Mouse (Mus musculus): ENCODE measurements around the gene Hap1.

Hap1 gene

GRCm38 (mm10) chr11:100318529-100319451, 37.1 kb downstream of the Hap1 start:
- CTCF ChIA-PET = no interaction called here

DNA sequence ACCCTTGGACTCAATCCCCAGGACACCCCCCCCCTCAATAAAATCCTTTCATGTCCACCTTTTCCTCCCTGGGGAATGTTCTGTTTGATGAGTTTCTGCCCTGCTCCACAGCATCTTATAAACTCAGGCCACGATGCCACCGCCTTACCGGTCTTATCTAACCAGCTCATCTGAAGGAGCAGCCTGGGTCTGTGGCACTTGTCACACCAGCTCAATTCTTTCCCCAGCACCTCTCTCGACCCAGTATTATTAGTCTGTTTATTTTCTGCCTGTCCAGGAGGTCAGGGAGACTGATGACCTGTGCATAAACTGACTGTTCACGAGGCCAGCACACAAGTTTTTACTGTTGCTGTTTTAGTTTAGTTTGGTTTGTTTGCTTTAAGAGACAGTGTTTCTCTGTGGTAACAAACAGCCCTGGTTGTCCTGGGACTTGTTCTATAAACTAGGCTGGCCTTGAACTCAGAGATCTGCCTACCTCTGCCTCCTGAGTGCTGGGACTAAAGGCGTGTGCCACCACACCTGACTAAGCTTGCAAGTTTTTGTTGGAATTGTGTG, 38.0 kb downstream of the Hap1 start:
- CTCF ChIA-PET = interaction anchor here (0.7 kb wide), 1 partner anchor 949 kb away, joined by 5 read pairs; no protein-coding TSS in a partner anchor

DNA sequence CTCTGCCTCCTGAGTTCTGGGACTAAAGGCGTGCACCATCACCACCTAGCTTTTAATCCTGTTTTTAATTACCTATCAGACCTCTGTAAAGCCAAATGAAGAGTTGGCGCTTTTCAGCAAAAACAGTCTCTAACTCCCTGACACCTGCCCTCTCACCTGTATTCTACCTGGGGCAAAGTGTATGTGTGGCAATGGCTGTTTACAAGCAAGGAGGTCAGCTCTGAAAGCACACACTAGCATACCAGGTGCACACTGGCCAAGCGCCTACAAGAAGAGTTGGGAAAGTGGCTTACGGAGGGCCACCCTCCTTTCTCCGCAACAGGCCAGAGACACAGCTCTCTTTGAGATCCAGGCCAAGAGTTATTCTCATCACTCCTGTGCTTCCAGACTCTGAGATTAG, 40.5 kb downstream of the Hap1 start:
- CTCF ChIA-PET = no interaction called here

GRCm38 (mm10) chr11:100313424-100313823, 42.5 kb downstream of the Hap1 start:
- CTCF ChIA-PET = no interaction called here

GRCm38 (mm10) chr11:100312096-100312679, 43.7 kb downstream of the Hap1 start:
- CTCF ChIA-PET = interaction anchor here (1.0 kb wide), 1 partner anchor 9 kb away, joined by 3 read pairs; no protein-coding TSS in a partner anchor

DNA sequence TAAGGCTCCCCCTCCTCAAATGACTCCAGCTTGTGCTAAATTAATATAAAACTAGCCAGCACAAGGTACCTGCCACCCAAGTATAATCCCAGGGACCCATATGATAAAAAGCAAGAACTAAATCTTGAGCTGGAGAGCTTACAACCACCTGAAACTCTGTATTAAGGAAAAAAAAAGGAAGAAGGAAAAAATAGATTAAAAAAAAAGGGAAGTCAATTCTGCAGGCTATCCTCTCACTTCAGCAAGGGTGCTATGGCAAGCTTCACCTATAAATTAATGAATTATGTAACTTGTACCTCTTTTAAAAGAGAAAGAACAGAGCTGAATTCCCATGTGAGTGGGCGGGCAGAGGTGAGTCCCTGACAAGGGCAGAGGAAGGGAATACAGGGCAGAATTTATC, 44.3 kb downstream of the Hap1 start:
- CTCF ChIA-PET = interaction anchor here (0.7 to 1.0 kb wide), 2 partner anchors 9 to 48 kb away, joined by 3 read pairs; no protein-coding TSS in a partner anchor

DNA sequence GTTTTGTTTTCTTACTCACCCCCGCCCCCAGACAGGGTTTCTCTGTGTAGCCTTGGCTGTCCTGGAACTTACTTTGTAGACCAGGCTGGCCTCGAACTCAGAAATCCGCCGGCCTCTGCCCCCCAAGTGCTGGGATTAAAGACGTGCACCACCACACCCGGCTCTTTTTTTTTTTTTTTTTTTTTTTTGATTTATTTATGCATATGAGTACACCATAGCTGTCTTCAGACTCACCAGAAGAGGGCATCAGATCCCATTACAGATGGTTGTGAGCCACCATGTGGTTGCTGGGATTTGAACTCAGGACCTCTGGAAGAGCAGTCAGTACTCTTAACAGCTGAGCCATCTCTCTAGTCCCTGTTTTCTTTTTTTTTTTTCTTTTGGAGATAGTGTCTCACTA, 47.3 kb downstream of the Hap1 start:
- CTCF ChIA-PET = interaction anchor here (0.6 kb wide), 1 partner anchor 10 kb away, joined by 7 read pairs; no protein-coding TSS in a partner anchor

GRCm38 (mm10) chr11:100307900-100308299, 48.0 kb downstream of the Hap1 start:
- CTCF ChIA-PET = no interaction called here

DNA sequence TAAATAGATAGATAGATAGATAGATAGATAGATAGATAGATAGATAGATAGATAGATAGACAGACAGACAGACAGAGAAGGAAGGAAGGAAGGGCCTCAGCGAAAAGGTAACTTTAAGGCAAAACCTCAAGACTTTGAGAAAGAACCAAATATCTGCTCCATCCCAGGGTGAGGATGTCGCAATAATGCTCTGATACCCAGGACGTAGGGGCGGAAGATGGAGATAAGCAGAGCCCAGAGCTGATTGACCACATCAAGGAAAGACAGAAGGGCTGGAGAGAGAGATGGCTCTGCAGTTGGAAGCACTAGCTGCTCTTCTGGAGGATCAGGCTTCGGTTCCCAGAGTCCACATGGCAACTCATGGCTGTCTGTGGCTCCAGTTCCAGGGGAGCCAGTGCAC, 54.6 kb downstream of the Hap1 start:
- CTCF ChIA-PET = no interaction called here

GRCm38 (mm10) chr11:100300293-100300692, 55.6 kb downstream of the Hap1 start:
- CTCF ChIA-PET = no interaction called here

DNA sequence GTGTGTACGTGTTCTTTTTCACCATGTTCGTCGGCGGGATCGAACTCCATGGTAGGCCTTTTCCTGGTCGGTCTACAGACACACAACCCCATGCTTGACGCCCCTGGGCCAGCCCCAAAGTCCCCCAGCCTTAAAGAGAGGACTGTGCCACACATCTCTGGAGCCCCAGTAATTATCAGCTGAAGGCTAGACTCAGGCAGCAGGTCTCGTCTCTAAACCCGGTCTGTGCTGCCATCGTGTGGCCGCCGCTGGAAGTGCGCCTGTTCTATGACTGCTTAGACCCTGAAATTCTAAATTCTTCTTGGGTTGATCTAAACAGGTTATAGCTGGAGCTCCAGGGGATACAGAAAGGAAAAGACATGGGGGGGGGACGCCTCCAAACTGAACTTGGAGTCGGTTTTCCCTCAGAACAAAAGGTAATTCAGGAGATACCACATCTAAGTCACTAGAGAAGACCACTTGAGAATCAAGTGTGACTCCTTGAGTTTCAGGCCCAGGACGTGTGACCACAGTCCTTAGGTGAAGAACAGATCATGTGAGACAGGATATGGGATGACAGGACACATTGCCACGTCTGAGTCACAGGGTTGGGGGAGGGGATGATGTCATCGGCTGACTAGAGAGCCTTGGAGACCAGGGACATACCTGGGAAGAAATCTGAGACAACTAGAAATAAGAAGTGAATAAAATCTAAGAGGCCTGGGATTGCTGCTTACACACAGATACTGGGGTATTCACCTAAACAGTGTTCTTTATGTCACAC, 57.5 kb downstream of the Hap1 start:
- CTCF ChIA-PET = interaction anchor here (0.7 to 1.2 kb wide), 3 partner anchors 11 to 435 kb away, joined by 3 to 7 read pairs (median 4); no protein-coding TSS in a partner anchor

- CTCF ChIA-PET = interaction anchor here (0.7 to 1.2 kb wide), 3 partner anchors 11 to 434 kb away, joined by 3 to 7 read pairs (median 4); no protein-coding TSS in a partner anchor
These were observed 58.1 kb downstream of the Hap1 start for GRCm38 (mm10) chr11:100297801-100298200.

Measured in spleen, embryonic (tissue).